Mouse (Mus musculus) B cell, adult 67 days (primary cell): ENCODE data around the gene Cyp2c38. TPM values are rescaled to one million over a fixed set of nuclear protein-coding genes. Genes with fewer than 3 reads are reported as not detected.

Experiments used
- total RNA-seq, 2 experiments: library from RNA; stranded (reverse); gene quantifications; 4 replicates each; pipeline ENCODE4 v1.2.4; 2023

Cyp2c38 gene
- total RNA-seq: not detected

GRCm38 (mm10) chr19:39462941-39463340 lies at the start of gene Cyp2c38:
Cyp2c38 (minus strand) TSS chr19:39463075.

GRCm38 (mm10) chr19:39510534-39510933 lies 47.7 kb upstream of the Cyp2c38 start, which contains the start of gene Cyp2c39:
Cyp2c39 (plus strand) TSS chr19:39510862.

Other genes with a start within 250 kb of the Cyp2c38 start
- gene Cyp2c29, start 193.7 kb downstream of the Cyp2c38 start, total RNA-seq: not detected
- gene Cyp2c39, start 47.8 kb upstream of the Cyp2c38 start, total RNA-seq: not detected
- not detected for gene Cyp2c67, start 186.0 kb upstream of the Cyp2c38 start, total RNA-seq